Mouse (Mus musculus): ENCODE measurements around the gene Mylk2.

Mylk2 gene

GRCm38 (mm10) chr2:152911031-152911430 lies at the start of gene Mylk2:
Gene Mylk2, plus strand, starts transcription at chr2:152911352.
- DNase-seq (ENCODE audit: low read depth) = no peak

- DNase-seq (ENCODE audit: low read depth) = peak; percentile 27
Measured at GRCm38 (mm10) chr2:152861891-152862290, 49.3 kb upstream of the Mylk2 start.

GRCm38 (mm10) chr2:152862638-152863037 lies 48.5 kb upstream of the Mylk2 start:
- DNase-seq (ENCODE audit: low read depth) = no peak

GRCm38 (mm10) chr2:152863346-152863745 lies 47.8 kb upstream of the Mylk2 start:
- peak; percentile 84 for DNase-seq (ENCODE audit: low read depth)

GRCm38 (mm10) chr2:152878239-152878638 lies 32.9 kb upstream of the Mylk2 start:
- peak; percentile 35 for DNase-seq (ENCODE audit: low read depth)

- DNase-seq (ENCODE audit: low read depth) = no peak
Measured at GRCm38 (mm10) chr2:152880898-152881297, 30.3 kb upstream of the Mylk2 start.

- no peak for DNase-seq (ENCODE audit: low read depth)
Measured at GRCm38 (mm10) chr2:152884101-152884645, 27.0 kb upstream of the Mylk2 start.

GRCm38 (mm10) chr2:152887230-152887629 lies 23.9 kb upstream of the Mylk2 start:
- DNase-seq (ENCODE audit: low read depth) = peak; percentile 22

GRCm38 (mm10) chr2:152888774-152889173 lies 22.4 kb upstream of the Mylk2 start:
- DNase-seq (ENCODE audit: low read depth) = no peak

- DNase-seq (ENCODE audit: low read depth) = no peak
Measured at GRCm38 (mm10) chr2:152895834-152896233, 15.3 kb upstream of the Mylk2 start.

GRCm38 (mm10) chr2:152896926-152897325 lies 14.2 kb upstream of the Mylk2 start:
- DNase-seq (ENCODE audit: low read depth) = no peak

- peak; percentile 30 for DNase-seq (ENCODE audit: low read depth)
Measured at GRCm38 (mm10) chr2:152899011-152899410, 12.1 kb upstream of the Mylk2 start.

GRCm38 (mm10) chr2:152901296-152901695 lies 9.9 kb upstream of the Mylk2 start:
- DNase-seq (ENCODE audit: low read depth) = no peak

- DNase-seq (ENCODE audit: low read depth) = no peak
Measured at GRCm38 (mm10) chr2:152902658-152903057, 8.5 kb upstream of the Mylk2 start.

GRCm38 (mm10) chr2:152903586-152903985 lies 7.6 kb upstream of the Mylk2 start:
- peak; percentile 34 for DNase-seq (ENCODE audit: low read depth)

- peak; percentile 76 for DNase-seq (ENCODE audit: low read depth)
Measured at GRCm38 (mm10) chr2:152904127-152904643, 7.0 kb upstream of the Mylk2 start.

- DNase-seq (ENCODE audit: low read depth) = peak; percentile 83
Measured at GRCm38 (mm10) chr2:152905036-152905829, 5.9 kb upstream of the Mylk2 start.

GRCm38 (mm10) chr2:152906274-152907037 lies 4.7 kb upstream of the Mylk2 start:
- DNase-seq (ENCODE audit: low read depth) = peak; percentile 10

GRCm38 (mm10) chr2:152907114-152907943 lies 3.8 kb upstream of the Mylk2 start:
- peak; percentile 35 for DNase-seq (ENCODE audit: low read depth)

- no peak for DNase-seq (ENCODE audit: low read depth)
Measured at GRCm38 (mm10) chr2:152909848-152910247, 1.3 kb upstream of the Mylk2 start.

GRCm38 (mm10) chr2:152911432-152911831 lies 280 bp downstream of the Mylk2 start:
- no peak for DNase-seq (ENCODE audit: low read depth)

GRCm38 (mm10) chr2:152913471-152913870 lies 2.3 kb downstream of the Mylk2 start:
- no peak for DNase-seq (ENCODE audit: low read depth)

All from NIH3T3 (cell line).